ENCODE assay signal across 8 mouse cellular contexts in genomic region chr17:17837919-17838701, GRCm38 (mm10). TPM values are rescaled to one million over a fixed set of nuclear protein-coding genes. Genes with fewer than 3 reads are reported as not detected.
DNase-seq lines count a peak whose midpoint lies in the region; ATAC-seq lines count a peak whose summit lies in the region.

No protein-coding gene starts in this region.

- H3K27me3 ChIP-seq in heart, embryonic 13.5 days (replicated peaks) = no peaks in the 10 kb centered on the region
- no peaks in the 10 kb centered on the region for H3K27me3 ChIP-seq in liver, embryonic 13.5 days
- H3K27me3 ChIP-seq in stomach, embryonic 16.5 days (ENCODE audit: control insufficient read depth, insufficient read depth, low read length) = no peaks in the 10 kb centered on the region

- H3K9me3 ChIP-seq in heart, embryonic 13.5 days = no peaks in the 10 kb centered on the region
- H3K9me3 ChIP-seq in liver, embryonic 13.5 days (replicated peaks) = no peaks in the 10 kb centered on the region
- no peaks in the 10 kb centered on the region for H3K9me3 ChIP-seq in stomach, embryonic 16.5 days (replicated peaks; ENCODE audit: control insufficient read depth, low read length)

- peak overlapping the region; percentile 70 for H3K4me3 ChIP-seq in brown adipose tissue, adult 24 weeks (ENCODE audit: insufficient read depth, low read depth, low read length)
- H3K4me3 ChIP-seq in heart, embryonic 13.5 days = peak overlapping the region; percentile 55
- H3K4me3 ChIP-seq in liver, embryonic 13.5 days (replicated peaks) = peak overlapping the region; percentile 66
- peak overlapping the region; percentile 51 for H3K4me3 ChIP-seq in stomach, embryonic 16.5 days (replicated peaks; ENCODE audit: low read length)

- peaks cover 70% of the 10 kb centered on the region for H3K36me3 ChIP-seq in heart, embryonic 13.5 days
- H3K36me3 ChIP-seq in liver, embryonic 13.5 days = peaks cover 5% of the 10 kb centered on the region; the same call in 1 of the 2 replicates
- peaks cover 16% of the 10 kb centered on the region; the same call in 1 of the 2 replicates for H3K36me3 ChIP-seq in stomach, embryonic 16.5 days (ENCODE audit: control insufficient read depth, insufficient read depth, low read length)

- H3K9ac ChIP-seq in heart, embryonic 13.5 days = peak overlapping the region; percentile 82
- peak overlapping the region; percentile 74 for H3K9ac ChIP-seq in liver, embryonic 13.5 days
- H3K9ac ChIP-seq in stomach, embryonic 16.5 days (ENCODE audit: low read length) = peak overlapping the region; percentile 76

- peak overlapping the region; percentile 93 for H3K27ac ChIP-seq in brown adipose tissue, adult 24 weeks (replicated peaks; ENCODE audit: low read depth, low read length)
- H3K27ac ChIP-seq in heart, embryonic 13.5 days (replicated peaks) = peak overlapping the region; percentile 89
- peak overlapping the region; percentile 61 for H3K27ac ChIP-seq in liver, embryonic 13.5 days
- peak overlapping the region; percentile 92 for H3K27ac ChIP-seq in stomach, embryonic 16.5 days (ENCODE audit: low read length)

- peak; percentile 96 for DNase-seq in CD4-positive, CD25-positive, alpha-beta regulatory T cell, adult 2 months (ENCODE audit: low read depth, low spot score)
- peak; percentile 40 for DNase-seq in fat pad, adult 2 months (ENCODE audit: extremely low read depth, low read depth, low spot score)
- DNase-seq in kidney, postnatal 14 days = peak; percentile 98
- DNase-seq in liver, embryonic 13.5 days = peak; percentile 86
- peak; percentile 86 for DNase-seq in neural tube, embryonic 10.5 days (ENCODE audit: extremely low spot score, low spot score)

- ATAC-seq in heart, embryonic 13.5 days (ENCODE audit: extremely low read depth, insufficient number of reproducible peaks, low FRiP score, low TSS enrichment) = peak; percentile 96
- peak; percentile 99 for ATAC-seq in liver, embryonic 13.5 days (ENCODE audit: low read depth)
- peak; percentile 98 for ATAC-seq in stomach, embryonic 16.5 days (ENCODE audit: insufficient read depth, low FRiP score)

- under 1% methylated on average over 41 of the region's 43 CpGs for WGBS in heart, embryonic 13.5 days
- WGBS in liver, embryonic 13.5 days (ENCODE audit: insufficient replicate concordance) = under 1% methylated on average over 42 of the region's 43 CpGs
- under 1% methylated on average over 43 of the region's 43 CpGs for WGBS in stomach, embryonic 16.5 days

- H3K4me1 ChIP-seq in brown adipose tissue, adult 24 weeks (ENCODE audit: control insufficient read depth, insufficient read depth, insufficient read length, low read length) = peaks cover 2% of the 10 kb centered on the region; the same call in 1 of the 2 replicates
- peaks cover 54% of the 10 kb centered on the region for H3K4me1 ChIP-seq in heart, embryonic 13.5 days
- peaks cover 23% of the 10 kb centered on the region for H3K4me1 ChIP-seq in liver, embryonic 13.5 days (replicated peaks)
- peaks cover 44% of the 10 kb centered on the region for H3K4me1 ChIP-seq in stomach, embryonic 16.5 days (ENCODE audit: control insufficient read depth, insufficient read depth, low read length)

- peak overlapping the region; percentile 72 for H3K4me2 ChIP-seq in heart, embryonic 13.5 days
- H3K4me2 ChIP-seq in liver, embryonic 13.5 days = peak overlapping the region; percentile 77
- peak overlapping the region; percentile 80 for H3K4me2 ChIP-seq in stomach, embryonic 16.5 days (ENCODE audit: low read depth, low read length)

RNA-seq across cellular contexts. Expression of gene Spaca6, which starts 11.2 kb away (rescaled TPM):
- polyA plus RNA-seq in brown adipose tissue, adult 24 weeks (2012; ENCODE audit: insufficient read depth, insufficient read length, missing spikeins) = 19.4 and 20.7 TPM in 2 replicates
- 24.2 and 27.0 TPM in 2 replicates for polyA plus RNA-seq in heart, embryonic 13.5 days (2015; fragmentation: Nextera tagmentation; extraction: Ambion mirVana)
- polyA plus RNA-seq in liver, embryonic 13.5 days (2015; fragmentation: Nextera tagmentation; extraction: Ambion mirVana) = 3.1 and 3.4 TPM in 2 replicates
- 27.5 and 29.8 TPM in 2 replicates for polyA plus RNA-seq in stomach, embryonic 16.5 days (2015; fragmentation: Nextera tagmentation; extraction: Ambion mirVana)

RNA-seq across cellular contexts. Expression of gene Has1, which starts 16.9 kb away (rescaled TPM):
- 1.5 TPM in 1 of 2 replicates, not detected in the other for polyA plus RNA-seq in brown adipose tissue, adult 24 weeks (2012; ENCODE audit: insufficient read depth, insufficient read length, missing spikeins)
- polyA plus RNA-seq in heart, embryonic 13.5 days (2015; fragmentation: Nextera tagmentation; extraction: Ambion mirVana) = 0.55 and 0.66 TPM in 2 replicates
- polyA plus RNA-seq in liver, embryonic 13.5 days (2015; fragmentation: Nextera tagmentation; extraction: Ambion mirVana) = 0.05 TPM in 2 replicates
- 0.88 and 0.94 TPM in 2 replicates for polyA plus RNA-seq in stomach, embryonic 16.5 days (2015; fragmentation: Nextera tagmentation; extraction: Ambion mirVana)

RNA-seq across cellular contexts. Expression of gene Fpr1, which starts 45.6 kb away (rescaled TPM):
- 2.6 TPM in 1 of 2 replicates, not detected in the other for polyA plus RNA-seq in brown adipose tissue, adult 24 weeks (2012; ENCODE audit: insufficient read depth, insufficient read length, missing spikeins)
- polyA plus RNA-seq in heart, embryonic 13.5 days (2015; fragmentation: Nextera tagmentation; extraction: Ambion mirVana) = 0.11 and 0.15 TPM in 2 replicates
- 1.9 and 2.3 TPM in 2 replicates for polyA plus RNA-seq in liver, embryonic 13.5 days (2015; fragmentation: Nextera tagmentation; extraction: Ambion mirVana)
- polyA plus RNA-seq in stomach, embryonic 16.5 days (2015; fragmentation: Nextera tagmentation; extraction: Ambion mirVana) = 2.0 and 2.8 TPM in 2 replicates

RNA-seq across cellular contexts. Expression of gene Fpr2, which starts 49.5 kb away (rescaled TPM):
- polyA plus RNA-seq in brown adipose tissue, adult 24 weeks (2012; ENCODE audit: insufficient read depth, insufficient read length, missing spikeins) = 1.3 and 1.6 TPM in 2 replicates
- not detected in 2 replicates for polyA plus RNA-seq in heart, embryonic 13.5 days (2015; fragmentation: Nextera tagmentation; extraction: Ambion mirVana)
- 0.36 and 0.95 TPM in 2 replicates for polyA plus RNA-seq in liver, embryonic 13.5 days (2015; fragmentation: Nextera tagmentation; extraction: Ambion mirVana)
- polyA plus RNA-seq in stomach, embryonic 16.5 days (2015; fragmentation: Nextera tagmentation; extraction: Ambion mirVana) = 1.1 and 2.2 TPM in 2 replicates

RNA-seq across cellular contexts. Expression of gene Fpr3, which starts 49.5 kb away (rescaled TPM):
- not detected in 2 replicates for polyA plus RNA-seq in brown adipose tissue, adult 24 weeks (2012; ENCODE audit: insufficient read depth, insufficient read length, missing spikeins)
- polyA plus RNA-seq in heart, embryonic 13.5 days (2015; fragmentation: Nextera tagmentation; extraction: Ambion mirVana) = not detected in 2 replicates
- not detected in 2 replicates for polyA plus RNA-seq in liver, embryonic 13.5 days (2015; fragmentation: Nextera tagmentation; extraction: Ambion mirVana)
- not detected in 2 replicates for polyA plus RNA-seq in stomach, embryonic 16.5 days (2015; fragmentation: Nextera tagmentation; extraction: Ambion mirVana)

Comparison
In these comparisons a context has a peak if more than half of its experiments do, and no peak if none do; other contexts are left out.
1. Peak in every context shown above with its lines: DNase-seq, ATAC-seq, H3K4me3 ChIP-seq and H3K27ac ChIP-seq.
2. DNase-seq: peak in every context shown above with its lines; median percentile 98 in kidney, postnatal 14 days; 96 in CD4-positive, CD25-positive, alpha-beta regulatory T cell, adult 2 months; 86 in liver, embryonic 13.5 days; 86 in neural tube, embryonic 10.5 days; 40 in fat pad, adult 2 months.